Mouse (Mus musculus) limb, embryonic 14.5 days (tissue): Measurements from ENCODE around the gene Hoxc5. TPM values are rescaled to one million over a fixed set of nuclear protein-coding genes. Genes with fewer than 3 reads are reported as not detected.

Experiments used
- ATAC-seq: fragments of 200-750 bp; cut with Nextera tagmentation; 2 replicates; pipeline ENCODE4 v1.8.0; 2017; ENCODE audit warnings: low read depth, moderate number of reproducible peaks, moderate TSS enrichment; ENCODE audit not compliant: low FRiP score
- DNase-seq: peaks from one replicate; pipeline ENCODE4 v3.0.0-alpha.2; 2015; ENCODE audit warnings: low spot score
- H3K27ac ChIP-seq: fragments of 300-500 bp; sonication (generic); replicated peaks from 2 replicates; pipeline ENCODE4 v1.5.1; 2014; ENCODE audit warnings: low read depth, mild to moderate bottlenecking, low read length, moderate library complexity, mixed read lengths
- H3K27me3 ChIP-seq: fragments of 300-500 bp; sonication (generic); 2 replicates; pipeline ENCODE4 v1.6.1; 2014; ENCODE audit warnings: low read length, mixed read lengths; ENCODE audit not compliant: control insufficient read depth, insufficient read depth
- H3K36me3 ChIP-seq: fragments of 300-500 bp; sonication (generic); 2 replicates; pipeline ENCODE4 v1.6.1; 2014; ENCODE audit warnings: mild to moderate bottlenecking, low read length, moderate library complexity, mixed read lengths; ENCODE audit not compliant: control insufficient read depth, insufficient read depth
- H3K4me1 ChIP-seq: fragments of 300-500 bp; sonication (generic); 2 replicates; pipeline ENCODE4 v1.6.1; 2014; ENCODE audit warnings: antibody characterized with exemption, low read length, mixed read lengths; ENCODE audit not compliant: control insufficient read depth, insufficient read depth
- H3K4me2 ChIP-seq: fragments of 300-500 bp; sonication (generic); replicated peaks from 2 replicates; pipeline ENCODE4 v1.6.1; 2014; ENCODE audit warnings: low read depth, mild to moderate bottlenecking, low read length, moderate library complexity; ENCODE audit not compliant: severe bottlenecking
- H3K4me3 ChIP-seq: fragments of 300-500 bp; sonication (generic); replicated peaks from 2 replicates; pipeline ENCODE4 v1.5.1; 2014; ENCODE audit warnings: low read length
- H3K9ac ChIP-seq: fragments of 300-500 bp; sonication (generic); 2 replicates; pipeline ENCODE4 v1.6.1; 2014; ENCODE audit warnings: mild to moderate bottlenecking, low read depth, low read length, moderate library complexity; ENCODE audit not compliant: severe bottlenecking
- H3K9me3 ChIP-seq: fragments of 300-500 bp; sonication (generic); 2 replicates; pipeline ENCODE4 v1.6.1; 2016; ENCODE audit warnings: low read length; ENCODE audit not compliant: control insufficient read depth
- POLR2A ChIP-seq: fragments of 200-500 bp; IDR thresholded peaks from 2 replicates; pipeline ENCODE4 v1.8.0; 2012; ENCODE audit warnings: inconsistent platforms, mild to moderate bottlenecking, moderate library complexity, borderline replicate concordance; ENCODE audit not compliant: insufficient read depth, insufficient read length; ENCODE audit errors: extremely low read depth
- WGBS: fragments of 180-500 bp; shearing (Covaris S2); extraction: QIAGEN DNeasy Blood & Tissue Kit; methylation state at CpG from one replicate; pipeline ENCODE4 v1.1.7; 2014; 5-methylcytosine and 5-hydroxymethylcytosine counted together
- polyA plus RNA-seq, 2 experiments: library from polyadenylated mRNA; depleted of rRNA in 1 of 2; stranded (reverse) in 1 of 2; unstranded in 1 of 2; fragments of >200 nt; fragmentation: Nextera tagmentation in 1 of 2; extraction: Ambion mirVana in 1 of 2; gene quantifications; 2 replicates each; pipeline versions ENCODE4 v1.2.1 to v1.2.3; 2012 to 2014

Hoxc5 gene
- polyA plus RNA-seq, 2 experiments = 3.5 to 9.0 TPM

DNA sequence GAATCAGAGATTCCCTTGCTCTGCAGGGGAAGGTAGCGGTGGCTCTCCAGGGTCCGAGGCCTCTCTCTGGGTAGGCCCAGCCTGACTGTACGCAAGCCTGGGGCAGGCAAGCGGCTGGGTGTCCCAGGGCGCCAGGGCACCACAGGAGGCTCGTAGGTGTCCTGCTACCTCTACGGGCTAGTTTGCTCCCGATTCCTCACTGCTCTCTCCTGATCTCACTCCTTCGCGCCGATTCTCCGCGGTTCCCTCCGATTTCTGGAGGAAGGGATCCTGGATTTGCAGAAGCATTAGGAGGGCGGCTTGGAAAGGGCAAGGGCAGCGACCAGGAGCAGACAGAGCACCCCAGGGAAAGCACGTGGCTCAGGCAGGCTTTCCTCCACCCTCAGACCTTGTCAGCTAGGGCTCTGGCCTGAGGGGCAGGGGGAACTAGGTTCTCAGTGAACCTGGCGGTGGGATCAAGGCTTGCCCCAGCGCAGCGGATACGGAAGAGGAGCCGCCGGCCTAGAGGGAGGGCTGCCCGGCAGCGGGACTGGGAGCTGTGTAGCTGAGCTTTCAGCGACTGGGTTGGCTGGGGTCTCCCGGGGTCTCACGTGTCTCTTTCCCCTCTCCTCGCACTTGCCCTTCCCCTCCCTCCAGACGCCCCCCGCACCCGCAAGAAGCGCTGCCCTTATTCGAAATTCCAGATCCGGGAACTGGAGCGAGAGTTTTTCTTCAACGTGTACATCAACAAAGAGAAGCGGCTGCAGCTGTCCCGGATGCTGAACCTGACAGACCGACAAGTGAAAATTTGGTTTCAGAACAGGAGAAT is 11.2 kb upstream of the Hoxc5 start:
- peak overlapping the region; percentile 39 for H3K4me2 ChIP-seq
- H3K27me3 ChIP-seq = peaks cover 85% of the 10 kb centered on the region
- peaks cover 10% of the 10 kb centered on the region; the same call in 1 of the 2 replicates for H3K4me1 ChIP-seq
- WGBS = under 1% methylated on average over 28 of the region's 40 CpGs
- H3K9ac ChIP-seq = peak overlapping the region; percentile 70
- no peak for DNase-seq
- H3K36me3 ChIP-seq = no peaks in the 10 kb centered on the region
- no peaks in the 10 kb centered on the region for H3K9me3 ChIP-seq
- ATAC-seq = no peak
- peak overlapping the region; percentile 44 for H3K4me3 ChIP-seq
- TF ChIP-seq POLR2A = no peak
- 0 out of 2 replicates have a peak overlapping the region, but pooled peaks have one; percentile 52 for H3K27ac ChIP-seq

DNA sequence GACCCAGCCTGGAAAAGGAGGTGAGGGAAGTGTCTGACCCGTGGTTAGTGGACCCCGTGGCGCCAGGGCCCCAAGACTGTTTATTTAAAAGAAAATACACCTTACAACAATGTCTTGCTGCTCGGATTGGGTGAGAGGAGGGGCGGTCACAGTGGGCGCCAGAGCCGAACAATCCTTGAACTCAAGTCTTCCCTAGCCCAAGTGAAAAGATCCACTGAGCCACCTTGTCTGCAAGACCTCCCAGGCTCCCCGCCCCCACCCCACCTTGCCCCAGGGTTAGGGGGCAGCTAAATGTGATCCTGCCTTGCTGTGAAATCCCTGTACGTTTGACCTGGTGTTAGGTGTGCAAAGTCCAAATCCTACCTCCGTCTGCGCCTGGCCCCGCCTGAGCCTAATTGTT is 10.3 kb upstream of the Hoxc5 start:
- Histone ChIP-seq H3K27me3 (peaks cover 91% of the 10 kb centered on the region), H3K36me3 (no peaks in the 10 kb centered on the region), H3K27ac (no peak overlapping the region), H3K9me3 (no peaks in the 10 kb centered on the region), H3K4me3 (peak overlapping the region; percentile 44; the same call in 1 of the 2 replicates), H3K4me2 (peak overlapping the region; percentile 39), H3K9ac (peak overlapping the region; percentile 70; the same call in 1 of the 2 replicates), H3K4me1 (peaks cover 12% of the 10 kb centered on the region; the same call in 1 of the 2 replicates)
- ATAC-seq (no peak), DNase-seq (no peak)
- 8% methylated on average over 12 of the region's 12 CpGs for WGBS
- TF ChIP-seq POLR2A = no peak

DNA sequence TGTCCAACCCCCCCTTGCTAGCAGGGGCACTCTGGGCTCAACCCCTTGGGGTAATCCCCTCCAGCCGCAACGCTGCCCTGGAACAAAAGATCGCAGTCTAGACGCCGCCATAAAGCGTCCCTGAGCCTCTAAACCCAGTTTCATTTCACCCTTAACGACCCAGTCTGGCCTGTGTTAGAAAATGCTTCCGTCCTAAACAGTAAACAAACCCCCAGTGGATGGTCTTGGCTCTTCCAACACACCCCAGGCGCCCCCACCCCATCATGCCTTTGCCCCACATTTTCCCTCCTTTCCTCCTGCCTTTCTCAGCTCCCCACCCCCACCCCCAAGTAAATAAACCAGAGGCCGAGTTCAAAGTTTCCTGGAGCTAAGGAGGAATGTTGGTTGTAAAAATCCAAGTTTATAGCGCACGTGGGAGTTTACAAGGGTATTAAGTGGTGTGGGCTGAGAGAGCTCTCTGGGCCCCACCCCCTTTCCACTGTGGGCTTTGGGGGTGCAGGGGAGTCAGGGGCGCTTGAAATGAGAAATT is 7.5 kb upstream of the Hoxc5 start:
- peaks cover 89% of the 10 kb centered on the region for H3K27me3 ChIP-seq
- ATAC-seq = peak; percentile 42; the same call in 1 of the 2 replicates
- no peaks in the 10 kb centered on the region for H3K9me3 ChIP-seq
- no peaks in the 10 kb centered on the region for H3K36me3 ChIP-seq
- H3K4me3 ChIP-seq = peak overlapping the region; percentile 18; the same call in 1 of the 2 replicates
- DNase-seq = peak; percentile 74
- H3K9ac ChIP-seq = 0 out of 2 replicates have a peak overlapping the region, but pooled peaks have one; percentile 3
- peaks cover 12% of the 10 kb centered on the region; the same call in 1 of the 2 replicates for H3K4me1 ChIP-seq
- WGBS = under 1% methylated on average over 13 of the region's 13 CpGs
- TF ChIP-seq POLR2A = no peak
- peak overlapping the region; percentile 45 for H3K27ac ChIP-seq
- peak overlapping the region; percentile 43 for H3K4me2 ChIP-seq

DNA sequence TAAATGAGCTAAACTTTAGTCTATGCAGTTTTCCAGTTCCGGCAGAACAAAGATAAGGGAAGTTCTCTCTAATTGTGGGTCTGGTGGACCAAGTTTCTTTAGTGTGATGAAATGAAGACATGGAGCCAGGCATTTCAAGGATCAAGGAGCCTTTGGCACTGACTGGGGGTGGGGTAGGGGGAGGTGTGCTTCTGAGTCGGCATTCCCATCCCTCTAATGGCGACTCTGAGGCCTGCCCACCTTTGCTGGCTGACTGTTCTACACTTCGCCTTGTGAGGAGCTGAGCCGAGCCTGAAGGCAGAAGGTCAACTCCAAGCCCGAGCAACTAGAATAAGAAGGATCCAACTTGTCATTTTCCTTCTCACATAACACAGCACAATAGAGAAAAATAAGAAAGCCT is 5.5 kb upstream of the Hoxc5 start:
- Histone ChIP-seq H3K4me2 (peak overlapping the region; percentile 29), H3K9me3 (no peaks in the 10 kb centered on the region), H3K4me1 (peaks cover 12% of the 10 kb centered on the region; the same call in 1 of the 2 replicates), H3K4me3 (no peak overlapping the region), H3K36me3 (no peaks in the 10 kb centered on the region), H3K27me3 (peaks cover 90% of the 10 kb centered on the region), H3K27ac (0 out of 2 replicates have a peak overlapping the region, but pooled peaks have one; percentile 39), H3K9ac (0 out of 2 replicates have a peak overlapping the region, but pooled peaks have one; percentile 21)
- ATAC-seq = no peak
- 4% methylated on average over 6 of the region's 6 CpGs for WGBS
- DNase-seq = no peak
- no peak for TF ChIP-seq POLR2A

DNA sequence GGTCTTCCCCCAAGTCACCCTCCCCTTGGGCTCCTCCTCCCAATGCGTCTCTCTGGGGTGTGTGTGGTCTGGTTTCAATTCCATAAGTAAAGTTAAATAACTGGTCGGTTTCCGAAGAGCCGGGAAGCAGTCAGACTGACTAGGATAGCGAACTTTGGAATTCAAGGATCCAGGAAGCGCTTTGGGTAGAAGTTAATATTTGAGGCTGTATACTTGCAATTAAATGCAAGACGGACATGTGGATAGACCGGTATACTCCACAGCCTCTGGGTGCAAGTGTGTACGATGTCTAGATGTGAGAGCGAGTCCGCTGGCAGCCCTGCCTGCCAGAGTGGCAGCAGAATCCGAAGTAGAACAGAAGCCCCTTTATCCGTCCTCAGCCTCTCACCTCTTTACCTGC is 4.8 kb upstream of the Hoxc5 start:
- H3K27me3 ChIP-seq = peaks cover 90% of the 10 kb centered on the region
- H3K4me3 ChIP-seq = peak overlapping the region; percentile 21
- H3K4me2 ChIP-seq = peak overlapping the region; percentile 54
- no peak for ATAC-seq
- TF ChIP-seq POLR2A = no peak
- H3K4me1 ChIP-seq = peaks cover 12% of the 10 kb centered on the region; the same call in 1 of the 2 replicates
- WGBS = 4% methylated on average over 13 of the region's 13 CpGs
- no peak for DNase-seq
- H3K36me3 ChIP-seq = no peaks in the 10 kb centered on the region
- H3K27ac ChIP-seq = peak overlapping the region; percentile 61
- peak overlapping the region; percentile 40 for H3K9ac ChIP-seq
- no peaks in the 10 kb centered on the region for H3K9me3 ChIP-seq
